Mouse (Mus musculus): ENCODE data around the gene 1810055G02Rik. TPM values are rescaled to one million over a fixed set of nuclear protein-coding genes. Genes with fewer than 3 reads are reported as not detected.

1810055G02Rik gene
- polyA plus RNA-seq (2012; rRNA removed; ENCODE audit: low replicate concordance) = 133 and 205 TPM in 2 replicates

DNA sequence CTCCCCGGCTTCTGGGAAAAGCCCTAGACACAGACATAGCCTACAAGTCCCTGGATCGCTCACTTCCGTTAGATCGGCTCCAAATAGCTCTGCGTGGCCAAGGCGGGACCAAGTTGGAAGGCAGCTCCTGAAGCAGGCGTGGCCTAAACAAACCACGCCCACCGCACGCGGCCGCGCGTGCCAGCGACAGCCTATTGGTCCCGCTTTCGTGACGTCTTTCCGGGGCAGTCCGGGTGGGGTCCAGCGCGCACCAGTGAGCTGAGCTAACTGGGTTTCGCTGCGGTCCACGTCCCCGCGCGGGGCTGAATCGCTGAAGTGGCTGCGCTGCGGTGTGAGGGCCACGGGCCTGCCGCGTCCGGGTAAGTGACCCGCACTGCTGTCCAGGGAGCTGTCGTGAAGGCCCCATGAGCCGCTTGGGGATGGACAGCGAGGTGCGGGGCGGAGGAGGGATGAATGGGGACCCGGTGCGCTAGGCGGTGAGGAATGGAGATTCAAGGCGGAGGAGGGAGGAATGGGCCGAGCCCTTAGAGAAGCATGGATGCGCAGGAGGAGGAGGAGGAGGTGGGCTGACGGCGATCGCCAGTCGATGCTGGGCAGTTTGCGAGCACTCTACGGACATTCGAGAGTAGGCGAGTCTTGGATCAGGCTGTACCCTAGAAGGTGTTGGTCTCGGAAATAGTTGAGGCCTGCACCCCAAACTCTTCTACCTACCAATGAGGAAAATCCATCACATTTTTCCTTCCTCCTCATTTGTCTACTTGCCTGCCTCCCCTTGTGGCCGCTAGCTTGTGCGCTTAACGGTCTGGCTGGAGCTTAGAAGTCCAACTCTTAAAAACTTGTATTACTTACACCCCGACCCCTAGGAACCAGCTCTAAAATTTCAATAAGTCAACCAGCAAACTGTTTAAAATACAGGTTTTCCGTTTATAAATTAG lies at the start of gene 1810055G02Rik:
TSS of gene 1810055G02Rik (plus strand) at position 216 of the 935 bp plus-strand sequence.

GRCm38 (mm10) chr19:3686215-3686894 lies 21.7 kb upstream of the 1810055G02Rik start, which contains the start of gene Lrp5:
Gene Lrp5 (minus strand): TSS chr19:3686564.

GRCm38 (mm10) chr19:3767276-3767780 lies 59.2 kb downstream of the 1810055G02Rik start, which contains the start of gene Kmt5b:
Gene Kmt5b (plus strand): TSS chr19:3767421.

Other genes starting within 250 kb of the 1810055G02Rik start
- 49.9 and 52.2 TPM in 2 replicates for gene Ppp6r3, start 132.5 kb upstream of the 1810055G02Rik start, polyA plus RNA-seq (2012; rRNA removed; ENCODE audit: low replicate concordance)
- 55.0 and 62.1 TPM in 2 replicates for gene Lrp5, start 21.7 kb upstream of the 1810055G02Rik start, polyA plus RNA-seq (2012; rRNA removed; ENCODE audit: low replicate concordance)
- gene Kmt5b, start 59.1 kb downstream of the 1810055G02Rik start, polyA plus RNA-seq (2012; rRNA removed; ENCODE audit: low replicate concordance) = 5.0 and 7.4 TPM in 2 replicates
- 103 and 183 TPM in 2 replicates for gene Chka, start 143.5 kb downstream of the 1810055G02Rik start, polyA plus RNA-seq (2012; rRNA removed; ENCODE audit: low replicate concordance)
- gene Tcirg1, start 198.8 kb downstream of the 1810055G02Rik start, polyA plus RNA-seq (2012; rRNA removed; ENCODE audit: low replicate concordance) = 151 and 158 TPM in 2 replicates
- 282 and 420 TPM in 2 replicates for gene Ndufs8, start 204.5 kb downstream of the 1810055G02Rik start, polyA plus RNA-seq (2012; rRNA removed; ENCODE audit: low replicate concordance)
- 34.0 and 57.2 TPM in 2 replicates for gene Aldh3b1, start 221.5 kb downstream of the 1810055G02Rik start, polyA plus RNA-seq (2012; rRNA removed; ENCODE audit: low replicate concordance)
- 99.1 and 127 TPM in 2 replicates for gene Unc93b1, start 226.9 kb downstream of the 1810055G02Rik start, polyA plus RNA-seq (2012; rRNA removed; ENCODE audit: low replicate concordance)